Mouse (Mus musculus) spleen, embryonic (tissue): ENCODE data around the gene Trp53rka.

Experiments
- CTCF ChIA-PET: fragments of 350-600 bp; sonication (Branson Sonifier 250); formaldehyde crosslinking; loops from one replicate; lab custom pipeline; 2022; lab: Charles Lee

Gene Trp53rka

DNA sequence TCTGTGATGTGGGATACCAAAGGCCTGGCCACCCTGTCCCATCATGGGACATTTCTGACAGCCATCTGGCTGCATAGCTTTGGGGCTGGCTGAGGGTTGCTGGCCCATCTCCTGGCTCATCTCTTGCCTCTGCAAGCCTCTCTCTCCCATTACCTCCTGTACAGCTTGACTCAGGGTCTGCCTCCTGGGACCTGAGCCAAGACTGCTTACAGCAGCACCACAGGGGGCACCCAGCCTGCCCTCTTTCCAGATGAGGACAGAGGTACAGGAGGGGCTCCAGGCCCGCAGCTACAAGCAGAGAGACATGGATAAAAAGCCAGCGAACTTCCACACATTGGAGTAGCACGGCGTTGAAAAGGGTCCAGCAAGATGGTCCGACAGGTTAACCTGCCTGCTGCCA lies 6.7 kb downstream of the Trp53rka start:
- CTCF ChIA-PET = no interaction called here

DNA sequence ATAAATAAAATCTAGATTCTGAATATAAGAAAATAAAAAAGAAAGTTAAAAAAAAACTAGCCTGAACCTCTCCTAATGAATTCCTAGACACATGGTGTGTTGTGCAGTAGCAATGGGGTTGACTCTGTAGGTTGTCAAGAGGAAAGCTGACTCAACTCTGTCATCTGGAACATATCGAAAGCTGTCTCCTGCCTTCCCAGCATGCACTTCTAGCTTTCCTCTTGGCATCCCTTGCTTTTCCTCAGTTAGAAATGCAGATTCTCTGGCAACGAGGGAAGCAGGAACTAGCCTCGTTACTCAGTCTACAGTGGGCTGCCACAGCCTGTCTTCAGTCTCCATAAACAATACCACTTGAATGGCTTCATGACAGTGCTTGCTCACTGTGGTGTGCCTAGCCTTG lies 7.3 kb downstream of the Trp53rka start:
- CTCF ChIA-PET = no interaction called here

DNA sequence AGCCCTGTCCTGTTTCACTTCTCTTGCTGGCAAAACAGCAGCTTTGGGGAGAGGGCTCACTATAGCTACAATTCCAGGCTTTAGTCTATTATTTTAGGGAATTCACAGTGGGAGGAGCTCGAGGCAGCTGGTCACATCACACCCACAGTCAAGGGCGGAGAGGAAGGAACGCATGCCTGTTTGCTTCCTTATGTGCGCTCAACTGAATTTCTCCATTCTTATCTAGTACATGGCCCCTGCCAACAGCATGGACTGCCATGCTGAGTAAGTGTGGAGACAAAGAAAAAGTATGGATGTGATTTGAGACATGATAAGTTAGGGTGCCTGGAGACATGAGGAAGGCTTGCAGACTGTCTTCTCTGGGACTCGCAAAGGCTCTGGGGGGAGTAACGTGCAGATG lies 9.0 kb downstream of the Trp53rka start:
- CTCF ChIA-PET = no interaction called here

DNA sequence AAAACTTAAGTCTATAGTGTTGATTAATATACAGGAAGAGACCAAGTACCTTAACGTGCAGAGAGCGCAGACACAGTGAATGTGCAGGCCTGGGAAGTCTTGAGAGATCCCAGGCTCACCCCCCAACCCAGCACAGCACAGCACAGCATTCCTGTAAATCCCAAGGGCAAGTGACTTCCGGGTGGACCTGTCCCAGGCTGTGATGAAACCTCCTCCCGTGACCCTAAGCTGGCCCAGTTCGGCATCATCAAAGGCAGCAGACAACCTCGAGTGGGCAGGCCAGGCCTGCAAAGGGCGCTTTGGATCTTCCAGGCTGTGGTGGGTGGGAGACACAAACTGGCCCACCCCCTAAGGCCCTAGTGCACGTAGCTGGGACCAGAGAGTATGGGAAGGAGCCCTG lies 11.1 kb downstream of the Trp53rka start:
- CTCF ChIA-PET = no interaction called here

DNA sequence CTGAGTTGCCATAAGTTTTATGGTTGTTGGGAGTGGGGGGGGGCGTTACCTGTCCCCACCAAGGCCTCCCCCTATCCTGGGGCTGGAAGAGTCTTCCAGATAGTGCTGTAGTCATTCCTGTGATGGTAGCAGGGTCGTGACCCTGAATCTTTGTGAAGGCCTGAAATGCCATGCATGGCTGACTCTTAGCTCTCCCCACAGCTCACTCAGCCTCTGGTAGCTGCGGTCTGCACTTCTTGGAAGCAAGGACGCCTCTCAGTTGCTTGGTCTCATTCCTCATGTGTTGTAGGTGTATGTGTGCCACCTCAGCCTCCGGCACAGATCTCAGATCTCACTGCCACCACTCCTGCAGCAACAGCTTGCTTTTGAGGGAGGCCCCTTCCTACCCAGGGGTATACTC lies 17.3 kb downstream of the Trp53rka start:
- CTCF ChIA-PET = no interaction called here

DNA sequence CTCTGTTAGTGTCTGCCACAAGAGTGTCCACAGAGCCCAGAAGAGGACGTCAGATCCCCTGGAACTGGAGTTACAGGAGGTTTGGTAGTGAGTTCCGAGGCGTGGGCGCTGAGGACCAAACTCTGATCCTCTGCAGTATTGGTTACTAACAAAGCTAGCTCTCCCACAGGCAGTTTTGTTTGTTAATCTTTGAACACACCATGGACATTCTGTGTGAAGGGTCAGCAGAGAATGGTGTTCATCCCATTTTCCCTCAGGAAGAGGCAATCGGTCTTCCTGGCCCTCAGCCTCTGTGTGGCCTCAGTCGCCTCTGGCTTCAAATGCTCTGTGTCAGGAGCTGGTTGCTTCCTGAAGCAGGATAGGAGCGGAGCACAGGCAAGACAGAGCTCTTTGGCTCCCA lies 17.7 kb downstream of the Trp53rka start:
- CTCF ChIA-PET = no interaction called here

DNA sequence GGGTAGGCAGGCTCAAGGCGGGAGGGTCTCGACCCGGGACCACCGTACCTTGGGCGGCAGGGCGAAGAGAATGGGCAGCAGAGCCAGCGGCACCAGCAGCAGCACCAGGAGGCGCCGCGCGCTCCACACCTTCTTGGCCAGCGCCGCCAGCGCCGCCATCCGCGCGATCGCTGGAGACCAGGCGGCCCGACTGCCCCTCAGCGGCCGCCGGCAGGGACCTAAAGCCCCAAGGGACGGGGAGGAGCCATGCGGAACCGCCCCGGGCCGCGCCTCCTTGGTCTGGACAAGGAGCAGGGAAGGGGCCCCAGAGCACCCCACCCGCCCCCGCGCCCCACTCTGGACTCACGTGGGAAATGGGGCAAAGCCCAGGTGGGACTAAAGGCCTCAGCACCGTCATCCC lies 20.1 kb downstream of the Trp53rka start, which contains the start of gene Slc13a3:
Slc13a3 (minus strand) TSS at position 228 of the 400 bp plus-strand sequence.
- CTCF ChIA-PET = interaction anchor here (0.5 kb wide), 1 partner anchor 429 kb away, joined by 5 read pairs; no protein-coding TSS in a partner anchor

DNA sequence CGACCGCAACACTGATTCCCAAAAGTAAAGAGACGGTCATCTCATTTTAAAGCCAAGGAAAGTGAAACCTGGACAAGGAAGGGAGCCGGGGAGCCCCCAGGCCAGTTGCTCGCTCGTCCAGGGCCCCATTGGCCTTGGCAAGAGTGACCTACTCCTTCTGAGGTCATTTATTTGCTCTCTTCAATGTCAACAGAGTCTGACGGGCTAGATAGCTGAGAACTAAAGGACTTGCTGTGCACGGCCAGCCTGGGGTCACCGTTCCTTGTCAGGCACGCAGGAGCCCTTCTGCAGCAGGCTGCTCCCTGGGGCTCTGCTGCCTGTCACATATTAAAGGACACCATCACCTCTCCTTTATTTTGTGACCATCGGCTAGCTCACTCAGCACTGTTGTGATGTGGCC lies 21.2 kb downstream of the Trp53rka start:
- CTCF ChIA-PET = interaction anchor here (0.7 kb wide), 1 partner anchor 1240 kb away, joined by 3 read pairs; no protein-coding TSS in a partner anchor

DNA sequence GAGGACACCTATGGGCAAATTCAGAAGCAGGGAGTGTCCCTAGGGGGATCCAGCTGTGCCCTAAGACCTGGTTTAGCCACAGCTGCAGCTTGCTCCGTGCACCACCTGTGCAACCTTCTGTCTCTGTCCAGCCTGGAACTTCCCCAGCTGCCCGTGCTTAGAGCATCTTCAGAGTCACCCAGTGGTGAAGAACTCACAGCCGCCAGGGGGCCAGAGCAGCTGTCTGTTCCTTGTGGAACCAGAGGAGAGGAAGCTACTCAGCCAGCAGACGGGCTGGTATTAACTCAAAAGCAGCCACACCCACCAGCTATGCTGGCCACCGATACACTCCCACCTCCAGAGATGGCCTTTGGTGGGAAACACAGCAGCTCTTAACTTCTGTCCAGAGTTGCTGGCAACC lies 23.0 kb downstream of the Trp53rka start:
- CTCF ChIA-PET = no interaction called here

DNA sequence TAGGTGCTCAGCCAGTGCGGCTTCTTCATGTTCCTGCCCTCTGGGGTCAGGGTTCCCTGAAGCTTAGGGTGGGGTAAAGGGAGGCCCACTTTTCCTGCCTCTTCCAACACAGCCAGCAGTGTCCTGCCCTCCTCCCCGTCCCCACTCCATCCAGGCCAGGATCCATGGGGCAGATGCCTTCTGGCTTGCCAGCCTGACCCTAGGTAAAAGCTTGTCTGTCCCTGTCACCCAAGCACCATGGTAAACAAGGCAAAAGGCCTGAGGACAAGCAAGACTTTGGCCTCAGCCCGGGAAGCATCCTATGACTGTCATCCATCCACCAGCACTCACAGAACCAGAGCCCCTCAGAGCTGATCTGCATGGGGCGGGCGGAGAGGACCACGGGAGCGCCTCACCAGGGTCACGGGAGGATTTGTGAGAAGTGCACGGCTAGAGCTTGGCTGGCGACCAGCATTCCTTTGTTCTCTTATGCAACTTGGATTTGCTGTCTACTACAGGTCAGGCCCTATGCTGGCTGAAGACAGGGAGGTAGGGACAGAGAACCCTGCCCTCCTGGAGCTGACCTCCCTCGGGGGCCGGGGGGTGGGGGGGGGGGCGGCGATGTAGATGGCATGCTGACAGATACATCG lies 25.2 kb downstream of the Trp53rka start:
- CTCF ChIA-PET = no interaction called here

DNA sequence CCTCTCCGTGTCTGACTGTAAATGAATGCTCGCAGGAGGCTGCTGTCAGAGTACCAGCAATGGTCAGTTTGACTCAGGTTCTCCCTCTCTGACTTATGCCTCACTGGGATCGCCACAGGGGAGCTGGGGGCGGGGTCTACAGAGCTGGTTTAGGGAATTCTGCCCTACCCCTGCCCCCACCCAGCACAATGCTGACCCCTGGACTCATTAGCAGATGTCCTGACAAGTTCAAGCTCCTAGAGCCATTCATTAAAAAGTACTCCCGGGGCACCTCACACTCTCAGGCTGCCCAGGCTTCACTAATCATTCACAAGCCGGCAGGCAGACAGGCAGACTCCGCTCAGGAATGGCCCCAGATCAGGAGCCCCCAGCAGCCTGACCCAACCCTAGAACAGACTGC lies 33.5 kb downstream of the Trp53rka start:
- CTCF ChIA-PET = no interaction called here

DNA sequence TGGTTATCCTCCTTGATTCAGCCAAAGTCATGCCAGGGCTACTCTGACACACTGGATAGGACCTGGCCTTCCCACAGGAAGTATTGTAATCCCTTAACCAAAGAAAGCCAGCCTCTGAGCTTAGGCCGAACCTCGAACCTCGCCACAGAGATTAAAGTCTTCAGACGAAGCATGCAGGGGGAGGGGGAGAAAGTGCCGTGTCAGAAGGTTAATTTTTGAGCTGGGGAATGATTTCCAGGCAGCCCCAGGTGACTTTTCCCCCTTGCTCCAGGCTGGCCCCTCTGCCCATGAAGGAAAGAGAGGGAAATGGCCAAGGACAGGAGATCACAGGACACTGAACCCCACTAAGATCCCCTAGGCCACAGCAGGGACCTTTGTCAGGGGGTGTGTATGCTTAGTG lies 34.9 kb downstream of the Trp53rka start:
- CTCF ChIA-PET = interaction anchor here (0.6 kb wide), 1 partner anchor 47 kb away, joined by 5 read pairs; no protein-coding TSS in a partner anchor

DNA sequence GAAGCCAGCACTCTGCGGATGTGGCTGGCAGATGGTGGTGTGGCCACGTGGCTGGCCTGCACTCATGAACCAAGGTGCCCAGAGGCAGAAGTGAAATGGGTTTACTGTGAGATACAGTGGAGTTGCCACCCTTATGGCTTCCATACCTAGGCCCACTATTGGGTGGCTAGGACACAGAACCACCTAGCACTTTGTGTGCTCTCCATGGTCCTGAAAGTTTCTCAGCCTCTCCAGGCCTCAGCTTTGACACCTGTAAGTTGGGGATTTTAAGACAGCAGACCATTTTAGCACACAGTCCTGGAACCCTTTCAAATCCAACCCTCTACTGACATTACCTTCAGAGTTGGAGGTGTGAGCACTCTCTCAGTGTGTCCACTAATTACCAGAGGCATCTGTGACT lies 36.4 kb downstream of the Trp53rka start:
- CTCF ChIA-PET = no interaction called here

DNA sequence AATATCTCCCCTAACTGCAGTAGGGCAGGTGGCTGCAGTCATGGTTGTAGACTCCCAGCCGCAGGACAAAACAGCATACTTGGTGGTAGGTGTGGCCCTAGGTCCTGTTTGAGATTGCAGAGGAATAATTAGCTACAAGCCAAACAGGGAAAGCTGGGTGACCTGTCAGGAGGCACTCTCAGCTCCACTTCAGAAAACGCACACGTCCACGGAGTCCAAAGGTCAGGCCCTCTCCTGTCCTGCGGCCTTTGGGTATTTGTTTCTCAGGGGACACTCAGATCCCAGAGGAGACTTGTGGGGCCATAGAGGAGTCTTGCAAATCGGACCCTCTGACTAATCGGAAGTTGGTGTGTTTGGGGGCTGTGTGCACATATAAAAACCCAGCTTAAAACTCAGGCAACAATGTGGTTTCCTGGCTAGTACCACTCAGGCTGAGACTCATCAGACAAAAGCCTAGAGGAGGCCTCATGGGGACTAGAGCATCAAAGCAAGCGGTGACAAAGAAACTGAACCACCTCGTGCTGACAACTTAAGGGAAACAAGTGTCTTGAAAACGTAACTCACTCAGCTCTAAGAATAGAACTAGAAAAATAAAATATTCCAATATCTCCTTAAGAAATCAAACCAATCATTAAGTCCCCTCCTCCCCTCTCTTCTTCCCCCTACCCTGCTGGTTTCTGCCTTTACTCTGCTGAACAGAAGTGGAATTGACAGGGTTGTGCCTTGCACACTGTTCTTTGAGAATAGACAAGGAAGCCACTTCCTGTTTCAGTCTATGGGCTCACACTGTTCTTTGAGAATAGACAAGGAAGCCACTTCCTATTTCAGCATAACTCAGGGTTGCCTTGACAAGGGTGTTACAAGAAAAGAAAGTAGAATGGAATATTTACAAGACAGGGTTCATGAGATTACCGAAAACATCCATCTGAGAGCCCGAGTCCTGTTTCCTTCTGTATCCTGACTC lies 40.1 kb downstream of the Trp53rka start:
- CTCF ChIA-PET = no interaction called here

DNA sequence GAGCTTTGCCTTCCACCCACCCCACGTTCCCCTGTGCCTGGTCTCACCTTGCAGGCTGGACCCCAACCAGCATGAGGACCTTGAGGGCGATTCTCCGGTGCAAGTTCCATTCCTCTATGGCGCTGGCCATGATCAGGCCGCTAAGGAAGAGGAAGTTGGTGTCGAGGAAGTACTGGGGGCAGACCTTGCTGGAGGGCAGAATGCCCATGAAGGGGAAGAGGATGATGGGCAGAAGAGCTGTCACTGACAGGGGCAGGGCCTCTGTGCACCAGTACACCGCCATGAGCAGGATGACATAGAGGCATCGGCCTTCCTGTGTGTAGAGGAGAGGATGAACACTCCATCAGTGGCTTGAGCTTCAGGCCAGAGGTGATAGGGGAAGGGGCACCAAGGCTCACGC lies 44.6 kb downstream of the Trp53rka start:
- CTCF ChIA-PET = no interaction called here

DNA sequence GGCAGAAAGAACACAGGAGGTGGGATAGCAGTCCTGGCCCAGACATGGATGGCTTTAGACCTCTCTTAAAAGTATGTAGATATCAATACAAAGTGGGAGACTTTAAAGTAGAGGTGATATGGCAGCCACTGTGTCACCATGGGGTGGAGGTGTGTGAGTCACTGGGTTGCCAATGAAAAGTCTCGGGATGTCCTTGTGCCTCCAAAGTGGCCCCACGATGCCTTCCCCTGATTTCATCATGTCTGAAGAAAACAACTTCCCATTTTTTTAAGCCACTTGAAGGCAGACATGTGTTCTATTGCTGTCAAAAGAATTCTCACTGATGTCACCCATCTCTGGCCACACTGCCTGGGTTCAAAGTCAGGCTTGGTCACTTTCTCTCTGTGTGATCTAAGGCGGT lies 48.3 kb downstream of the Trp53rka start:
- CTCF ChIA-PET = no interaction called here

DNA sequence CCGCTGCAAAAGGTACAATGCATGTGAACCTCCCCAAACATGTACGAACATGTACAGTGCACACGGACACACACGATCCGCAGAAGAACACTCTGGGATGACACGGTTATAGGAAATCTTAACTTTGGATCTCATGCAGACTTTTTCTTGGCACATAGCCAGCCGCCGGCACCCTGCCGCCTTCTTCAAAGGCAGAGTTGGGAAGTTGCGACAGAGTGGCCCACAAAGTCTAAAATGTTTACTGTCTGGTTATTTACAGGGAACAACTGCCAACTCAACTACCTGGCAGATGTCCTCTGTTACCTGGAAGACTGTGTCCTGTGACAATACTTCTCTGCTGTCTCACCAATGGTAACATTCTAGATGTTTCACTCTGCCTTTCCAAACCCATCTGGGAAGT lies 50.1 kb downstream of the Trp53rka start:
- CTCF ChIA-PET = no interaction called here

DNA sequence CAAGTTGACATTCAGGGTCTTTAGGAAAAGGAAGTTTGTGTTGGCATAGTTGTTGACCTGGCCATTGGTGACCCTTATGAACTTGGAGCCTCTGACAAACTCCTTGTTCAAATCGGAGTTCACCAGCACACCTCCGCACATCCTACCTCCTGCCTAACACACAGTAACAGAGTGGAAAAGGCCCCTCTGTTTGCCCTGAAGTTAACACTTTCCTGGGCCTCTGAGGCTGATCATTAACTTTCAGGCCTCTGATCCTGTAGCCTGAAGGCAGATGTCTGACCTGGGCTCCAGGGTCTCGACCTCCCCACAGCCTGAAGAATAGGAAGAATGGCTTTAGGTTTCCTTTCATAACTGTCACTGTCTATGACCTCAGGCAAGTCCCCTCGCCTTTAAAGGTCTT lies 51.5 kb downstream of the Trp53rka start:
- CTCF ChIA-PET = no interaction called here
